Mouse (Mus musculus): Measurements from ENCODE around the gene Irak3.
A peak's percentile ranks its signal among the peaks of the same experiment; 100 is the strongest.

The Irak3 gene

DNA sequence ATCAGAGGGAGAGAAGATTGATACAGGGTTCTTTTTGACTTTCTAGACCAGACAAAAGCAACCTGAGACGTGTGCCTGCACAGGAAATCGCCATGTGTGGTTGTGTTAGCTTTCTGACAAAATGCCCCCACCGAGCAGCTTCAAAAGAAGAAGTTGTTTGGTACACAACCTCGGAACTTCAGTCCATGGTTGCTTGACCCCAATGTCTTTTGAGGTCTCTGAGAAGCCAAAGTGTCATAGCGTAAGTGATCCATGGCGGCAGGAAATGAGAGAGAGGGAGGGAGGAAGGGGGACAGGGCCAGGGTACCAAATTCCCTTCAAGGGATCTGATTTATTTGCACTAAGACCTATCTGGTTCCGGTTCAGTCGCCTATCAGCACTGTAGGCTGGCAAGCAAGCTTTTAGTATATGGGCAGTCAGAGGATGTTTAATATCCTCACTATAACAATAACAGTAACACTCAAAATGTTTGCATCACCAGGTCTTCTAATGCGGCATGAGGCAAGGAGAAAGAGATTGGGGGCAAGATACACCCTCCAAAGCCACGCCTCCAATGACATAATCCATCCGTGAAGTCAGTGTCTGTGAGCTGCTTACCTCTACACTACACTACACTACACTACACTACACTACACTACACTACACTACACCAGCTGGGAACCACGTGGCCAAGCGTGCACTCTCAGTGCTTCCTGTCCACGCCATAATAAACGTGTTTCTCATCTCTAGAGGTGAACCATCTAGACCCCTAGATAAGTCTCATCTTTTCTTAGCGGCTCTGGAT, 729 bp upstream of the Irak3 start:
- DNase-seq = no peak

DNA sequence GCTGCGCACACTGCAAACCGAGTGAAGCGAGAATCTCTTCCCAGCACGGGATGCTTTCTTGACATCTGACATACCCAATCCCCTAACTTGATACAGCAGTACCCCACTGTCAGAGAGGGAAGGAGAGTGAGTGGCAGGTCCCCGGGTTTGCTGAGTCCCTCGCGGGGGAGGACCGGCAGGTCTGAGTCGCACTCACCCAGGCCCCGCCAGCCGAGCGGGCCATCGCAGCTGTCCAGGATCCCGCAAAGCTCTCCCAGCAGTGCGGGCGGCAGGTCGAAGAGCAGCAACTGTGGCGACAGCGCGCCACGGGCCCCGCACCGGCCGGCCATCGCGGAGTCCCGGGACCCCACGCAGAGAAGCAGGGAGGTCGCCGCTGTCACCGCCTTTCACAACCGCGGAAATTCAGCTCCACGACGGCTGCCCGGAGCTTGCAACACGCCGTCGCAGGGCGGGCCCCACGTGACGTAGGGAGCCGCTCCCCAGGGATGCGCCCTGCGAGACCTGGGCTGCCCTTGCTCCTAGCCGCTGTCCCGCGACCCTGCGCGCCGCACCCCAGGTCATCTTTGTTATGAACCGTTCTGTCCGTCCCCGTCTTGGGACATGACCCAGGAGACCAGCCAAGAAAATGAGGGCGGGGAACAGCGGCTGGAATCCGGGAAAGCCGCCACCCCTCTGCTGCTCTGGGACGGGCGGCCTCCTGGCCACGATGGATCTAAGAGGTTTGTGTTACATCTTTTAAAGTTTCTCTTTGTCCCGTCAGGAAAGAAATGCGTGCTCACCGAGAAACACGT, 604 bp downstream of the Irak3 start, which contains the start of gene Tmbim4:
TSS of gene Tmbim4 (plus strand) at position 460 of the 791 bp plus-strand sequence.
- DNase-seq = peak; percentile 11

DNA sequence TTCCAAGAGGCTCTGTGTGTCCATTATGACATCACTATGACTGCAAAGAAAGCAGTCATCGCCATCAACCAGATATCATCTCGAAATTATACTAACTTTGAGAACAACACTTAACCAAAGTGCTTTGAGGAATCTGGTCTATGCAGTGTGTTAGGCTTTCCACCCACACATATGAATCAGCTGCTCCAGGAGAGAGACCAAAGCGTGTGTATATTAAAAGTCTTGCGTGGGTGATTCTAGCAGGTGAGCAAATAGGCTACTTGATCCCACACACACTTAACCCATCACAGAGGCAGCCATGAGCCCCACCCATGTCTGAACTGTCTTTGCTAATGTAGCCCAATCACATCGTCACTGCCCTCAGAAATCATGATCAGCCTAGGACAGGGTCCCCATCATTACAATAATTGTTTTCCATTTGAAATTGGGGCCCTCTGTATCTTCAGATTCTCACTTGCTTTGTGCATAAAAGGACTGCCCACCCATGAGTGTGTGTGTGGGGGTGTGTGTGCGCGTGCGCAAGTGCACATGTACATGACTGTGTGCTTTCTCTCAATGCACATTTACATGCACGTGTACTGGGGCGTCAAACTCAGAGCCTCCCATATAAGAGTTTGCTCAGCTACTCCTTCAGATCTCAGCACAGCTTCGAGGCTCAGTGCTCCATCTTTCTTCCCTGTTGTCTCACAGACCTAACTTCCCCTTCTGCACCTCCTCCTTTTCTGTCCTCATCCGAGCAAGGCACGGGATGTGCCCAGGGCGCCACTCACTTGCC, 4.7 kb downstream of the Irak3 start:
- no peak for DNase-seq

DNA sequence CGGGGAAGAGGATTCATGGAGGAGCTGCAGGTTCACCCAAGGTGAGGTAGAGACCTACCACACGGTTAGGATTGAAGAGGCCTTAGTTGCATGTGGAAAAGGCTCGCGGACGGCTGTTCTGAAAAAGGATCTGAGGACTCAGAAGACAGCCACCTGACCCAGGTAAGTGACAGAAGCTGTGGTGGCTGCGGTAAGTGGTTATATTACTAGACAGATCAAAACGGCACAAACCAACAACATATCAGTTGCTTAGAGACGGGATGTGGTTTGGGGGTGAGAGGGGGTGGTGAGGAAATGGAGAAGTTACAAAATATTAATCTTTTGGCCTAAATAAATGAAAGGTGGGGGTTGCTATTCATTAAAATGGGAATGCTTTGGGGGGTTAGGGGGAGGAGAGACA, 8.7 kb downstream of the Irak3 start:
- DNase-seq = no peak

DNA sequence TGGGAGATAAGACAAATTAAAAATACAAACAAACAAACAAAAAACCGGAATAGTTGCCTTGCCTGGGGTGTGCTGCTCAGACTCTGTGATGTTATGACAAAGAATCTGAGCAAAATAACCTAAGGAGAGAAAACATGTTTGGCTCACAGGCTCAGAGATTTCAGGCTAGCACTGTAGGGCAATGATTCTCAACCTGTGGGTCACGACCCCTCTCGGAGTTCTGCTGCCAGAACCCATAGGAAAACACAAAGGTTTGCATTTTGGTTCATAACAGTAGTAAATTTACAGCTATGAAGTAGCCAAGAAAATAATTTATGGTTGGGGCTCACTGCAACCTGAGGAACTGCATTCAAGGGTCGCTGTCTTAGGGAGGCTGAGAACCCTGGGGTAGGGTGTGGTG, 9.7 kb downstream of the Irak3 start:
- DNase-seq = no peak

DNA sequence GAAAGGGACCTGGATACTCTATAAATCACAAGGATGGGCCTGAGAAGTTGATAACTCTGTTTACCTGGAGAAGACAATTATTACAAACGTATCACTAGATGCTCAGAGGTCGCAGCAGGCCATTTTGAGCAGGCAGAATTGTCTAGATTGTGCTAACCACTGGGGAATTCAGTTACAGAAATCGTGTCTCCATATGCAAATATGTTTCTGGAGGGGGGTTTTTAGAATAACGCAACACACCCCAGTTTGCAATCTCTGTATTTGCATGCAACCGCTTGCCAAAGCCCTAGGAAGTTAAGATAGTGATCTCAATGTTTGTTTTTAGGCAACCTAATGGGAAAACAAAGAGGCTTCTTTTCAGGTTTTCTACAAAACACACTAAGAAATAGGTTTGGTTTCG, 10.8 kb downstream of the Irak3 start:
- DNase-seq = no peak

DNA sequence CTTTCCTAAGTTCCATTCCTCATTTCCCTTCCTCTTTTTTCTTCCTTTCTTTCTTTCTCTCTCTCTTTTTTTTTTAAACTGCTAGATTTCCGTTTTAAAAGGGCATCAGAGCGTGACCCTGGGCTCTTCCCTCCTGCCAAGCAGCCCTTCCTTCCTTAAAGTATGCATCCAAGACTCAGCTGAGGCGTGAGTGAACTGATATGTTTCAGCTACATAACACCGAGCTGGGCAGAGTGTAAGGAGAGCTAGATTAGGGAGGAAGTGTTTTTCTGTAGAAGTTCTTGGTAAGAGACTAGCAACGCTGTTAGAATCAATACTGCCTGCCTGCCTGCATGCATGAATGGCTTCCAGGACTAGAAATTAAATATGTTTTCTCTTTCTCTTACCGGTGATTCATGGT, 12.1 kb downstream of the Irak3 start:
- no peak for DNase-seq

DNA sequence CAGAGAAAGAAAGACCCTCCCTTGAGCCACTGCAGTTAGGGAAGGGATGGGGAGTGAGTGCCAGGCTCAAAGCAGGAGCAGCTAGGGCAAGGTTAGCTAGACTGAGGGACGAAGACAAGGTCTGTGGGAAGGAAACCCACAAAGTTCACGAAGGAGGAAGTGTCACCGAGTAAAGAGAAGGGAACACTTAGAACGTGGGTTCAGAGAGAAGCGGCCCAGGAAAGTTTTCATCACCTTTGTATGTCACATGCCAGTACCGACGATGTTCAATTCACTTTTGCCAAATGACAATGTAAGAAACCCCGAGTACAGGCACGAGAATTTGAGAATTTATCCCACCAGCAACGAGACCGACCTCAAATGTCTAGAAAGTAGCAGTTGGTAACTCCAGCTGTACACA, 12.7 kb downstream of the Irak3 start:
- no peak for DNase-seq

DNA sequence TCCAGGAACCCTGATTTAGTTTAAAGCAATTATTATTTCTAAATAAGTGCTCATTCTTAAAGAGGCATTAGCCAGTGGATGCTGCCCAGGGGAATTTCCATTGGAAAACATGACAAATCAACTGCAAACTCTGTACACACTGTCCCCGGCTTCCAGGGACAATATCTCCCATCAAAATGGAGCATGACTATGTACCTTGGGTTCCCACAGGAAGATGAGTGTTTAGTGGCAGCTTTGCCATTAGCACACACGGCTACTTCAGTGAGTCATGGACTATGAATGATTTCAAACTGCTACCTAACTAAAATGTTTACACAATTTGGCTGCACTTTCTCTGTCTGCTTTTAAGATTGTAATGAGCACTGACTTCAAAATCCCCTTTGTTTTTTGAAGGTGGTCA, 13.4 kb downstream of the Irak3 start:
- DNase-seq = no peak

DNA sequence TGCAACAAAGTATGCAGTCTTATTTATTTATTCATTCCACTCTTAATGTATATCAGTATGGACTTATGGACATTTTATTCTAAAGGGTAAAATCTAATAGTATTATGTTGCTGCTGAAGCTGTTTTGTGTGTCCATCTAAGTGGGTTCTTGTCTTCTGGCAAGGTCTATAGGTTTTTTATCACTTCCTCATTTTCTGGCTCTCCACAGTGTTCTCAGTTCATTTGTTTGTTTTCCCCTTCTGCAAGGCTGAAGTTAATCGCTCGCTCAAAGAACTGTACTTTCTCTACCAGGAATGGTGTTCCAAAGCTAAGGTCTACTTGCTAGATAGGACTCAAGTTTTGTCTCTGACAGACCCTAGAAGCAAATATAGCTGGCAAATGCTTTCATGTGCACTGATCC, 18.6 kb downstream of the Irak3 start:
- DNase-seq = no peak

DNA sequence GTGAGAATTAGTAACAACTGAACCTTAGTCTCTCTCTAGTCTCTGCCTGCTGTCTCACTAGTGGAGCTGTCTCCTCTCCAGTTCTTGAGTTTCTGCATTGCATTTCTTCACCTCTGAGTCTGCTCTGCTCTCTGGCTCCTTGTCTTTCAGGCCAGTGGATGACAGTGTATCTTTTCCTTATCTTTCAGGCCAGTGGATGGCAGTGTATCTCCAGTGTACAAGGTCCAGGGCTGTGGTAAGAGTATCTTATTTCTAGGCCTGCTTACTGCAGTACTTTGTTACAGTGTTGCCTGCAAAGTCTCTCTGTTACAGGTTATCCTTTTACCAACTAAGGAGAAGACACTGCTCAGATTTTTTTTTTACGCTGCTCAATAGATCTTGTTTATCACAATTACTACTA, 19.0 kb downstream of the Irak3 start:
- no peak for DNase-seq

DNA sequence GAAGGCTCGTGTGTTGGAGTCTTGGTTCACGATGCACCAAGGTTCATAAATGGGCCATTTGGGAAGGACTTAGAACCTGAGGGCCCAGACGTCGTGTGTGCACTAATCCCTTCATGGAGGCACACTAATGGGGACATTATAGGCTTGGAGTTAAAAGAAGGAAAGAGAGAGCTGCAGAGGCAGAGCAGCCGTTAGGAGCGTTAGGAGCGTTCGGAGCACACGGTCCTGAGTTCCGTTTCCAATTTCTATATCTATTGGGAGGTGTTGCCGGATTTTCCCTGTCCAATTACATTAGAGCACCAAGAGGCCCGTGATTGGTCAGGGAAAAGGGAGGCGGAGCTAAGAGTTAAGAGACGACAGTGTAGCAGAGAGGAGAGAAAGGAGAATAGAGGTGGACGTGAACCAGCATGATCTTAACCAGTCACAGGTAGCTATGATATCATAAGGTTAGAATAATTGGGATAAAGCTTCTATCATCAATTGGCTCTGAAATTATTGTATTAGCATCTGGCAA, 27.7 kb downstream of the Irak3 start:
- no peak for DNase-seq

DNA sequence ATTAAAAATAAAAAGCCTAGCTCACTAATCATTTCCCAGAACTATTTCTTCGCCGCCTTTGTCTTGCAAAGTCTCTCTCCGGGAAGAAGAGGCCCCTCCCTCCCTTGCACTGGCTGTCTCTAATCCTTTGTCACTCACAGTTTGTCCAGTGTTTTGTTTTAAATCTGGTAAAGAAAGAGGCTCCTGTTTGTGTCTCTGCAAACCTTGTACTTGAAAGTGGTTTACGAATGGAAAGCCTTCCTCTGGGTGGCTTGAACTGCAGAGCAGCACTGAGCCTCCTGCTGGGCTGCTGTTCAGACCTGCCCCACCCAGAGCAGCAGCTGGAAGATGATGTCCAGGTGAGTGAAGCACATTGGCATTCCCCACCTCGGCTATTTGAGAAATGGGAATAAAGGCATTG, 30.6 kb downstream of the Irak3 start:
- no peak for DNase-seq

DNA sequence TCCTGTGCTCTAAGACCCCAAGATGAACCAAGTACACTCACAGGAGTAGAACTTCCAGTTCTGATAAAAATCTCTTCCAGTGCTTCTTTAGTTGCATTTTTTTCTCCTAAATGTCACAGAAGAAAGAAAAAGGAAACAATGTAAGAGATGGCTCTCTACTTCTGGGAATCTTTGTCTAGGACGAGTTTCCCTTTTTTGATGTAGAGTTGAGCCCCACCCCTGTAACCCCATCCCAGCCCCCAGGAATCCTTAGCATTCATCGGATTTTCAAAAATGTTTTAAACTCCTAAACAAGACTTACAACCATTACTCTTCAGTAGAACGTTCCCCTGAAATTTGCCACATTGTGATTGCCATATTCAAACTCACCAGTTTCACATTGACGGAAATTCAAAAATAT, 31.7 kb downstream of the Irak3 start:
- no peak for DNase-seq

DNA sequence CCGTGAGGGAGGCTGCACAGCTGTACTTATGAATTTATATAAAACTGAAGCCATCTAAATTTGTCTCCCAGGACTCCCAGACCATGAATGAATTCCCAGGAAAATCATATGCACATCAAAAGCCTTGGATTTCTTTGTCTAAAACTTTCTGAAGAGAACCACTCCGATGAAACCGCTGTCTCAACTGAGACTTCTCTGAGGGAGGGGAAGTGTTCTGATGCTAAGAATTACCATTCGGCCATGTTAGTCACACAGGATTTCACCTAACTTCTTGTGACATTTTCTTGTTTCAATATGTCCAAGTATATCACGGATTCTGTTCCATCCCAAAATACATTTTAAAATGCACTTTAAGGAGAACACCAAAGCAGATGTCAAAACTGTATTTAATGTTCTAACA, 32.1 kb downstream of the Irak3 start:
- no peak for DNase-seq

DNA sequence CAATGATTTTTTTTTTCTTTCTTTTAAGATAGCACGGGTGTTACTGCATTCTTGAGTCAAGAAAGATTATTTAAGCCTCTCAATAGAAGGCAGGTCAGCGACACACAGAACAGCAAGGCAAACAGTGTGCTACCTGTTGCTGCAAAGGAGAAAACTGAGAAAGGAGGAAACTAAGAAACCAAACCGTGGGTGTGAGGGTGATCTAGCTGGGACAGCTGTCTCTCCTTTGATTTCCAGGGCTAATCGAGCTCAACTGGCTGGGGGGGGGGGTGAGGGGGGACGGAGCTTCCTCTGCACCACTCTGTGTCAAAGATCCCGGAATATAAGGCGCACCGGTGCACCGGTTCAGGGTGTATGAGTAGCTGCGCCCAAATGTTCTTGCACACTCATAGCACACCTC, 32.9 kb downstream of the Irak3 start:
- no peak for DNase-seq

DNA sequence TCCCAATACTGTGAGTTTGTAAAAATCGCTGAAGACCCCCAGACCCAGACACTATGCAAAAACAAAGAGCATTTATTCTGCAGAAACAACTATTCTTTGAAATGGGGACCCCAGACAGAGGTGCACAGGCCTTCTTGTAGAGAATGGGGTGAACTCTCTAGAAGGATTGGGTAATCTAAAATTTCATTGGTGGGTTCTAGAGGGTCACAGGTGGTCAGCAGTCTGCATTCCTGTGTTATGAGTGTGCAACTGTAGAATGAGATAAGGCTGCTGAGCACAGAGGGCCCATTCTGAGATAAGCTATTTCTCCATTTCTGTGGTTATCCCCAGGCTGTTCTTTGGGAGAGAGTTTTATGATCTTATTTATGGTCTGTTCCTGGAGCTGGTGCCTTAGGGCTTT, 33.9 kb downstream of the Irak3 start:
- DNase-seq = no peak

DNA sequence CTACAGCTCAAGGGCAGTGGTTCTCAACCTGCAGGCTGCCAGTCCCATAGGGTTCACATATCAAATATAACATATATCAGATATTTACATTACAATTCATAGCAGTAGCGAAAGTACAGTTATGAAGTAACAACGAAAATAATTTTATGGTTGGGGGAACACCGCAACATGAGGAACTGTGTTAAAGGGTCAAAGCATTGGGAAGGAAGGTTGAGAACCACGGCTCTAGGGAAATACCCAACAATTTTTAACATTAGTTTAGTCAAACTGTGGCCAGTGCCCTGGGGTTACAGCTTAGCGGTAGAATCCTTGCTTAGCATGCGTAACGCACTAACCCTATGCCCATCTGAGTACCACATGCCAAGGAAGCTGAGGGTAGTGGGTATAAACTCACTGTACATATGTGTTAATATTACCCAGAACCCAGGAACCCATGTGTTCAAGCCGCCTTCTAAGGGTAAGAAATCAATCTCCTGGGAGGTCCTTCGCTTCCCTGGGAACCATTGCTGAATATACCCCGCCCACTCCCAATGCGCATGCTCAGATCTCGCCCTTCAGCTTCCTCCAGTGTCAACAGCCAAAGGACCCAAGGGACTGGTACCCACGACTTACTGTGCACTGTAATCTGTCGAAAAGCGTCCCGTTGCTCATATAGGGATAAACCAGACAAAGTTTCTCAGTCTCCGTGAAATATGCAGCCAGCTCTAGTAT, 36.0 kb downstream of the Irak3 start:
- DNase-seq = no peak

DNA sequence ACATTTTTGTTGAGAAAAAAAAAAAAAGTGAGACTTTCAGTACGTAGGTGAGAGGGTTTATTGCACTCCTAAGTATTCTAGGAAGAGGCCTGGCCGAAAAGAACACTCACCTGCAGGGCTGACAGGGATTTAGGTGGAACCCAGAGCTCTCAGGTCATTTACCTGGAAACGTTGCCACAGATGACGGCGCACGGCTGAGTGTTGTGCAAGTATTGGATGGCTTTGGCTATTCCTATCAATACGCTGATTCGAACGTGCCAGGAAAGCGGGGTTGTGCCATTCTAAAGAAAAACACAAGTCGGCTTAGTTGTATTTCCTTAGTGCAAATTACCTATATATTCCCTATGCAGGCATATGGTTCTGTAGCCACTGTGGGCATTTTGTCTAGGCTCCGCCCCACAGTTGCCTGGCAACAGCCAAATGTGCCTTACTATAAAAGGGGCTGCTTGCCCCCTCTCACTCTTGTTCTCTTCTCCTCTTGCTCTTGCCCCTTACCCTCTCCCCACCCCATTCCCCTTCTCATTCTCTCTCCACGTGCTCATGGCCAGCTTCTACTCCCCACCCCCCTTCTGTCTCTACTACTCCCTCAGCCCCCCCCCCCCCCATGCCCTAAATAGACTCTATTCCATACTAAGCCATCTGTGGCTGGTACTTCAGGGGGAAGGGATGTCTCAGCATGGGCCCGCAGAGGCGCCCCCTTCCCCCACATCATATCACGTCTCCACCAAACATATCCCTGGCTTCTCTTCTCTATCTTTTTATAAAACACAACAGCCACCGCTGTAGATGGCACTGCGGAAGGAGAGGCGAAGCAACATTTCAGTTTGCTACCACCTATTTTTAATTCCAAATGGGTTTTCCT, 36.8 kb downstream of the Irak3 start:
- DNase-seq = no peak

DNA sequence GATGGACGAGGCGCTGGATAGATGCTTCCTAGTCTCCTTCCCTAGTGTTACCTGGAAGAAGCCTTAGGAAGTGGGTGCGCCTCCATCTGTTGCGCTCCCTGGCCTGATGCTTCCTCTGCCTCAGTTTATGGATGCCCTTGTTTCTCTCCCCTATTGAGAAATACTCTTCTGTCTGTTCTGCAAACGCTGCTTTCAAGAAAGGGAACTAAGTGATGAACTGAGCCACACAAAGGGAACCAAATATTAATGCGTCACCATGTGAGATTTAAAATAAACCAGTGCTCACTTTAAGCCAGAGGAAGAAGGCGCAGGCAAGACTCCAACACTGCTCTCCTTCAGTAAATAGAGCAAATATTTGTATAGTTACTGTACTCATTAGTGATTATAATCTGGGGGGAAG, 38.4 kb downstream of the Irak3 start:
- DNase-seq = no peak

DNA sequence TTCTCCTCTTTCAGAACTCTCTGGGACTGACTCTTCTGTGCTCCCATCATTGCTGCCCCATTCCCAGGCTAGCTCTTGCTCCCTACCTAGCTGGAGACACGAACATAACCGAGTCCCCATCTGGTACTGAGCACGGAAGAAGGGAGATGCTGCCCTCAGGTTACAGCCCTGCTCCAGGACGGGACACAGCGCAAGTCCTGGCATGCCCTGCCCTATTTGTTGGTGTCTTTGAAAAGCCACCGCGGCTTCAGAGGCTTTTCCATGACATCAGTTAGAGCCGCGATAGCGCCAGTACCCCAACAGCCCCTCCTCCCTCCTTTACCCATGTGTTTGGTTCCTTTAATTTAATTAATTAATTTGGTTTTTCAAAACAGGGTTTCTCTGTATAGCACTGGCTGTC, 39.1 kb downstream of the Irak3 start:
- no peak for DNase-seq

DNA sequence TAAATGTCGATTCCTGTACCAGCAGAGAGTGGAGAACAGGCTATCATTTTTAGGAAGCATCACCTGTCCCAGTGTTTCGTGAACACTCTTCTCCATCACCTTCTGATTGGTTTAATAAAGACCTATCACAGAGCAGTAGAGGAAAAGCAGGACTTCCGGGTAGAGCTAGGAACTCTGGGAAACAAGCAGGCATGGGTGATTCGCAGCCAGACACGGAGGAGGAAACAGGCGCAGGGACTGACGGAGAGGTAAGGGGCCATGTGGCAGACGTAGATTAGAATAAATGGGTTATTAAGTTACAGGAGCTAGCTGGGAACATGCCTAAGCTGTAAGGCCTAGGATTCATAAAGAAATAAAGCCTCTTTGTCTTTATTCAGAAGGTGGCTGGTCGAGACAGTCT, 41.4 kb downstream of the Irak3 start:
- DNase-seq = no peak
